Mouse (Mus musculus) hindbrain, embryonic 14.5 days (tissue): ENCODE results near the gene Psrc1. TPM values are rescaled to one million over a fixed set of nuclear protein-coding genes. Genes with fewer than 3 reads are reported as not detected.

ENCODE experiments used
- ATAC-seq: fragments of 200-750 bp; cut with Nextera tagmentation; 2 replicates; pipeline ENCODE4 v1.8.0; 2017; ENCODE audit warnings: moderate number of reproducible peaks, mild to moderate bottlenecking, moderate TSS enrichment, moderate library complexity; ENCODE audit not compliant: low FRiP score
- DNase-seq: peaks from one replicate; pipeline ENCODE4 v3.0.0-alpha.2; 2015; ENCODE audit warnings: low spot score
- H3K27ac ChIP-seq: fragments of 300-500 bp; sonication (generic); 2 replicates; pipeline ENCODE4 v1.5.1; 2014; ENCODE audit warnings: mild to moderate bottlenecking, moderate library complexity
- H3K27me3 ChIP-seq: fragments of 300-500 bp; sonication (generic); 2 replicates; pipeline ENCODE4 v1.6.1; 2014; ENCODE audit warnings: mild to moderate bottlenecking, low read length, mixed read lengths; ENCODE audit not compliant: control insufficient read depth, insufficient read depth
- H3K36me3 ChIP-seq: fragments of 300-500 bp; sonication (generic); replicated peaks from 2 replicates; pipeline ENCODE4 v1.6.1; 2014; ENCODE audit not compliant: control insufficient read depth, insufficient read depth
- H3K4me1 ChIP-seq: fragments of 300-500 bp; sonication (generic); replicated peaks from 2 replicates; pipeline ENCODE4 v1.6.1; 2014; ENCODE audit warnings: antibody characterized with exemption, low read length, mixed read lengths; ENCODE audit not compliant: control insufficient read depth, insufficient read depth
- H3K4me2 ChIP-seq: fragments of 300-500 bp; sonication (generic); replicated peaks from 2 replicates; pipeline ENCODE4 v1.6.1; 2014; ENCODE audit warnings: mild to moderate bottlenecking, moderate library complexity
- H3K4me3 ChIP-seq: fragments of 300-500 bp; sonication (generic); replicated peaks from 2 replicates; pipeline ENCODE4 v1.5.1; 2014; ENCODE audit warnings: mild to moderate bottlenecking, low read length
- H3K9ac ChIP-seq: fragments of 300-500 bp; sonication (generic); 2 replicates; pipeline ENCODE4 v1.6.1; 2014
- H3K9me3 ChIP-seq: fragments of 300-500 bp; sonication (generic); 2 replicates; pipeline ENCODE4 v1.6.1; 2016; ENCODE audit warnings: low read length; ENCODE audit not compliant: control insufficient read depth
- WGBS: fragments of 180-500 bp; shearing (Covaris S2); extraction: QIAGEN DNeasy Blood & Tissue Kit; methylation state at CpG from one replicate; pipeline ENCODE4 v1.1.7; 2014; 5-methylcytosine and 5-hydroxymethylcytosine counted together
- polyA plus RNA-seq: library from polyadenylated mRNA; unstranded; fragments of >200 nt; fragmentation: Nextera tagmentation; extraction: Ambion mirVana; gene quantifications from 2 replicates; pipeline ENCODE4 v1.2.1, GENCODE M21; 2014

Gene Psrc1
- polyA plus RNA-seq, 1 experiment from 2014 or later = 5.6 TPM

GRCm38 (mm10) chr3:108401692-108402527 is 18.3 kb downstream of the Psrc1 start:
- WGBS = 31% methylated on average over 22 of the region's 22 CpGs
- Histone ChIP-seq H3K9me3 (no peaks in the 10 kb centered on the region), H3K36me3 (peaks cover 93% of the 10 kb centered on the region)

DNA sequence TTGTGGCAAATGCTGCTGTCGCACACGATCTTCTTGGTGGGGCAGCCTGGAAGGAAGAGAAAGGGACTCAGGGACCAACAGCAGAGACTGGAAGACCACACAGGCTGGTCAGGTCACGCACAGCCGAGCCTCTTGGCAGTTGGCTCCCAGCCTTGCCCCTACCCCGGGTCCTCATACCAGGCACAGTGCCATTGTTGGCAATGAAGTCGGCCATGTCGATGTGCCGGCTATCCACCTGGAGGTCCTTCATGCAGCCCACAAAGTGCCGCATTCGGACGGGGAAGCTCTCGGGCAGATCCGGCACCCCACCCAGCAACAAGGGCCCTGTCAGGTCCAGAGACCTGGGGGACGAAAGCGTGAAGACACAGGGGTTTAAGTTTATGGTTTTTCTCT is 18.9 kb downstream of the Psrc1 start:
- Histone ChIP-seq H3K4me2 (0 out of 2 replicates have a peak overlapping the region, but pooled peaks have one; percentile 24), H3K27ac (peak overlapping the region; percentile 68; the same call in 1 of the 2 replicates), H3K36me3 (peaks cover 91% of the 10 kb centered on the region), H3K4me1 (peaks cover 23% of the 10 kb centered on the region), H3K9me3 (no peaks in the 10 kb centered on the region), H3K9ac (no peak overlapping the region; the same call in 1 of the 2 replicates), H3K27me3 (no peaks in the 10 kb centered on the region), H3K4me3 (no peak overlapping the region)
- ATAC-seq (no peak), DNase-seq (no peak)
- WGBS = 71% methylated on average over 15 of the region's 15 CpGs

More at GRCm38 (mm10) chr3:108401692-108402527, 18.3 kb downstream of the Psrc1 start:
- H3K4me1 ChIP-seq = peaks cover 23% of the 10 kb centered on the region
- peak overlapping the region; percentile 68 for H3K27ac ChIP-seq
- no peaks in the 10 kb centered on the region for H3K27me3 ChIP-seq
- ATAC-seq = peak; percentile 88
- H3K4me3 ChIP-seq = no peak overlapping the region
- DNase-seq = peak; percentile 92
- H3K4me2 ChIP-seq = peak overlapping the region; percentile 24; the same call in 1 of the 2 replicates
- no peak overlapping the region; the same call in 1 of the 2 replicates for H3K9ac ChIP-seq

GRCm38 (mm10) chr3:108405536-108406305 is 22.1 kb downstream of the Psrc1 start:
- ATAC-seq = peak; percentile 9

DNA sequence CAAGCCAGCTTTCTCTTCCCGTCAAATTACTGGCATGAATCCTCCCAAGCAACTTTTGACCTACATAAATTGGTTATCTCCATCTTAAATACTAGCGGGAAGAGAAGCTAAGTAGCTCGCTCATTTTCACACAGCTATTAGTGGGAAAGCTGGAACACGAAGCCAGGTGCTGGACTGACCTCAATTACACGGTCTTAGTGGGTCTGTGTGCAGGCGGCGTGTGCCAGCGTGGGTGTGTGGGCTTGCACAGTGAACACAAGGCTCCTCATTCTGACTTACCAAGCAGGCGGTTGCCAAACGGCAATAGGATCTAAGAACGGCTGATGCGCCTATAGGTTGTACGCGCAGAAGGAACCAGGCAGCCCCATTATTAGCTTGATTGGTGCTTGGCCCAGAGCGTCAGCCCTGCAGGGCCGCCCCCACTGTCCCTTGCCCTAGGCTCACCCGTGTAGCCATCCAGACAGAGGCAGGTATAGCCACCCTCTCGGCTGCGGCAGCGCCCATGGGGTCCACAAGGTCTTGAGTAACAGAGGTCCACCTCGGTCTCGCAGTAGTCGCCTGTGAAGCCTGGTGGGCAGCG is 22.8 kb downstream of the Psrc1 start:
- Histone ChIP-seq H3K4me2 (no peak overlapping the region), H3K4me1 (peaks cover 47% of the 10 kb centered on the region), H3K27me3 (no peaks in the 10 kb centered on the region), H3K4me3 (no peak overlapping the region), H3K9me3 (no peaks in the 10 kb centered on the region), H3K27ac (peak overlapping the region; percentile 60), H3K9ac (0 out of 2 replicates have a peak overlapping the region, but pooled peaks have one; percentile 24), H3K36me3 (peaks cover 53% of the 10 kb centered on the region)
- WGBS = 61% methylated on average over 24 of the region's 24 CpGs
- DNase-seq (no peak), ATAC-seq (no peak)

More at GRCm38 (mm10) chr3:108405536-108406305, 22.1 kb downstream of the Psrc1 start:
- no peak for DNase-seq
- Histone ChIP-seq H3K9me3 (no peaks in the 10 kb centered on the region), H3K27me3 (no peaks in the 10 kb centered on the region), H3K27ac (peak overlapping the region; percentile 60), H3K4me3 (no peak overlapping the region), H3K4me2 (peak overlapping the region; percentile 25; the same call in 1 of the 2 replicates), H3K36me3 (peaks cover 59% of the 10 kb centered on the region), H3K9ac (no peak overlapping the region), H3K4me1 (peaks cover 40% of the 10 kb centered on the region)
- WGBS = 17% methylated on average over 13 of the region's 14 CpGs

- 79% methylated on average over 8 of the region's 8 CpGs for WGBS
- Histone ChIP-seq H3K27me3 (no peaks in the 10 kb centered on the region), H3K27ac (no peak overlapping the region), H3K4me1 (peaks cover 57% of the 10 kb centered on the region), H3K4me3 (no peak overlapping the region), H3K9ac (0 out of 2 replicates have a peak overlapping the region, but pooled peaks have one; percentile 2), H3K4me2 (no peak overlapping the region), H3K9me3 (no peaks in the 10 kb centered on the region), H3K36me3 (peaks cover 55% of the 10 kb centered on the region)
- DNase-seq (no peak), ATAC-seq (no peak)
Observed at GRCm38 (mm10) chr3:108408517-108409008, 24.9 kb downstream of the Psrc1 start.

DNA sequence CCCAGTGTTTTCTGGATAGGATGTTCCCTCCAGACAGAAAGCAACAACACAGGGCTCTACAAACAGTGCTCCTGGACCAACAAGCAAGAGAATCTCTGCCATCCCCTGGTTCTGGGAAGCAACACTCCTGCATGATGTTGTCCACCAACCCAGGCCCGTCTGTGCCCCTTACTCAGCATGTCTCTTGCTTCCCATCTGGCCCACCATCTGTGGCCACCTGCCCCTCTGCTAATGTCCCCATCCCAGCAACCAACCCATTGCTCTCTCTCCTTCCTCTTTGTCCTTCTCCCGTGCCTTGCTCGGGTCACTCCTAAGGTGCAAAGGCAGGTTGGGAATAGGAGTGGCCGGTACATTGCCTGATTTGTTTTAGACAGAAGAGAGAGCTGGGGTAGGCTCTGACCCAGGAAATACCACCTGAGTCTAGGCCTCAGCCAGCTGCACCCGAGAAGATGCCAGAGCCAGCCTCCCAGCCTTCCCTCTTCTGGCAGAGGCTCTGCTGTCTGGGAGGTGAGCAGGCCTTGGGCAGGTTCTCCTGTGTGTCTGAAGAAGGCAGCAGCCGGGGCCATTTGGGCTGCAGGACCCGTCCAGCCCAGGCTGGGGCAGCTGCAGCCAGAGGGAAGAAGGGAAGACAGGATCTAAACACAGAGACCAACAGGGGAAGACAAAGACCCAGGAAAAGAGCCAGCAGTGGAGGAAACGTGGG is 26.2 kb downstream of the Psrc1 start:
- peaks cover 51% of the 10 kb centered on the region for H3K36me3 ChIP-seq
- no peaks in the 10 kb centered on the region for H3K9me3 ChIP-seq
- peak overlapping the region; percentile 63 for H3K9ac ChIP-seq
- DNase-seq = no peak
- H3K27me3 ChIP-seq = no peaks in the 10 kb centered on the region
- ATAC-seq = peak; percentile 0; the same call in 1 of the 2 replicates
- peaks cover 67% of the 10 kb centered on the region for H3K4me1 ChIP-seq
- H3K4me3 ChIP-seq = peak overlapping the region; percentile 28
- WGBS = 13% methylated on average over 8 of the region's 8 CpGs
- peak overlapping the region; percentile 85 for H3K4me2 ChIP-seq
- H3K27ac ChIP-seq = peak overlapping the region; percentile 96

DNA sequence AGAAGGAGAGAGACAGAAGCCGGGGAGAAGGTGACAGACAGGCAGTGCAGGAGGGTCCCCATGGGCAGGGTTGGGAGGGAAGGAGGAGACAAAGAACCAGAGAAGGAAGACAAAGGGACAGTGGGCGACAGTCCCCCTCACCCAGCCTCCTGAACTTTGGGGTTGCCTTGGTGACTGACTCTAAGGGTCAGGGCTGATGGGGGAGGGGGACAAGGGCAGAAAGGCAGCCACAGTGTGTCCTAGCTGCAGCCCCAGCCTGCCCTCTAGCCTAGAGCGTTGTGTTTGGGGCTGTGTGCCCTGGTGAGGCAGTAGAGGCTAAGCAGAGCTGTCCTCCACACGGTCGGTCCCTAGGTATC is 26.7 kb downstream of the Psrc1 start:
- Histone ChIP-seq H3K4me2 (peak overlapping the region; percentile 85), H3K36me3 (peaks cover 45% of the 10 kb centered on the region), H3K27ac (peak overlapping the region; percentile 96), H3K4me1 (peaks cover 66% of the 10 kb centered on the region), H3K9me3 (no peaks in the 10 kb centered on the region), H3K9ac (peak overlapping the region; percentile 63), H3K27me3 (no peaks in the 10 kb centered on the region), H3K4me3 (peak overlapping the region; percentile 28)
- 3% methylated on average over 5 of the region's 5 CpGs for WGBS
- ATAC-seq (peak; percentile 12), DNase-seq (no peak)

DNA sequence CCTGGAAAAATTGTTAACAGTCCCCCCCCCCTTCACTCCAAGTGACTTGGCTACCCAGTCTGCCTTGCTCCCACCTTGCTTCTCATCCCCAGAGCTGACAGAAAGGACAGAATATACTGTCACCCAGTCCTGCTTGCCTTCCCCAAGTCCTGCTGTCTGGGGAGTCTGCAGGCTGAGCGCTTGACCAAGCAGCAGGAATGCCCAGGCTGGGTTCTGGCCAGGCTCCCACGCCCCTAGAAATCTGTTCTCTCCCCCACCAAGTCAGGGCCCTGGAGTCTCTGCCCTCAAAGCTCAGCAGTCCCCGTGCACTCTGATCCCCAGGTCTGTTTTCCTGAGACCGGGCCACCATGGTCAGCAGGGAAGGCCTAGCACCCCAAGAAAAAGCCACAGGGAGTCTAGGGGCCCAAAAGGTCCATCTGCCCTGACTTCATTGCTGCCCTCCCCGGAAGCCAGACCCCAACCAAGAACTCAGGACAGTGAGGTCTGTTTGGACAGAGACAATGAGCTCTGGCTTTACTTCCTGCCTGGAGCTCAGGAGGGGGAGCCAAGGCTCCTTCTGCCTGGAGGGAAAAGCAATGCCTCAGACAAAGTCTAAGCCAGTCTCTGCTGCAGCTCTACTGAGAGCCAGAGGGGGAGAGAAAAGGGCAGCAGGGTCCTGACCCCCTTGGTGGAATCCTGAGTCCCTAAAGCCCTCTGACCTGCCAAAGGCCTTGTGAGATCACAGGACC is 27.6 kb downstream of the Psrc1 start:
- no peaks in the 10 kb centered on the region for H3K9me3 ChIP-seq
- peak overlapping the region; percentile 85 for H3K4me2 ChIP-seq
- H3K27me3 ChIP-seq = no peaks in the 10 kb centered on the region
- H3K4me3 ChIP-seq = peak overlapping the region; percentile 28
- peak; percentile 7; the same call in 1 of the 2 replicates for ATAC-seq
- DNase-seq = no peak
- peak overlapping the region; percentile 96 for H3K27ac ChIP-seq
- peak overlapping the region; percentile 63 for H3K9ac ChIP-seq
- H3K36me3 ChIP-seq = peaks cover 38% of the 10 kb centered on the region
- 3% methylated on average over 5 of the region's 5 CpGs for WGBS
- H3K4me1 ChIP-seq = peaks cover 59% of the 10 kb centered on the region
